Mouse (Mus musculus): ENCODE data around the gene Cenpb. TPM values are rescaled to one million over a fixed set of nuclear protein-coding genes. Genes with fewer than 3 reads are reported as not detected.

Cenpb gene
- polyA plus RNA-seq, 1 experiment from 2014 or later = 4.5 TPM

DNA sequence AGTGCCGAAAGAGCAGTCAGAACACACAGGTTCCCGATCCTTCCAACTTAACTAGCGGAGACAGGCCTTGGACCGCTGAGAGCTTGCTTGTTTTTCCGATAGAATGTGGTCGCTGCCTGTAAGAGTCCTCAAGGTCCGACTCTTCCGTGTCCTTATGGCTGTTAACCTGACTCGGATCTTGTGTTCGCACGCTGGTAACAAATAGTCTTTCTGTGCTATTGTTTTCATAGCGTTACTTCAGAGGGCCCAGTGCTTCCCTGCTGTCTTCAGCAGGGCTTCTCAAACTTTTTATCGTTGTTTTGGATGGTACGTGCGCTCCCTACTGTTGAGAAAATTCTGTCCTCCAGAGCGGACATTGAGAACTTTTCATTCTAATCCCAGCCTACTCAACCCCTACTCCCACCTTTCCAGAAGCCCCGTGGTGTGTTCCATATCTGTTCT, 19.2 kb downstream of the Cenpb start:
- DNase-seq (no peak), ATAC-seq (ENCODE audit: low read depth) (no peak)
- Histone ChIP-seq H3K36me3 (peaks cover 14% of the 10 kb centered on the region), H3K9ac (peak overlapping the region; percentile 81), H3K27me3 (no peaks in the 10 kb centered on the region), H3K4me2 (peak overlapping the region; percentile 95), H3K4me1 (replicated peaks) (peaks cover 47% of the 10 kb centered on the region), H3K9me3 (replicated peaks) (no peaks in the 10 kb centered on the region), H3K4me3 (replicated peaks) (peak overlapping the region; percentile 75), H3K27ac (peak overlapping the region; percentile 94)
- WGBS (ENCODE audit: insufficient replicate concordance) = 2% methylated on average over 17 of the region's 17 CpGs

DNA sequence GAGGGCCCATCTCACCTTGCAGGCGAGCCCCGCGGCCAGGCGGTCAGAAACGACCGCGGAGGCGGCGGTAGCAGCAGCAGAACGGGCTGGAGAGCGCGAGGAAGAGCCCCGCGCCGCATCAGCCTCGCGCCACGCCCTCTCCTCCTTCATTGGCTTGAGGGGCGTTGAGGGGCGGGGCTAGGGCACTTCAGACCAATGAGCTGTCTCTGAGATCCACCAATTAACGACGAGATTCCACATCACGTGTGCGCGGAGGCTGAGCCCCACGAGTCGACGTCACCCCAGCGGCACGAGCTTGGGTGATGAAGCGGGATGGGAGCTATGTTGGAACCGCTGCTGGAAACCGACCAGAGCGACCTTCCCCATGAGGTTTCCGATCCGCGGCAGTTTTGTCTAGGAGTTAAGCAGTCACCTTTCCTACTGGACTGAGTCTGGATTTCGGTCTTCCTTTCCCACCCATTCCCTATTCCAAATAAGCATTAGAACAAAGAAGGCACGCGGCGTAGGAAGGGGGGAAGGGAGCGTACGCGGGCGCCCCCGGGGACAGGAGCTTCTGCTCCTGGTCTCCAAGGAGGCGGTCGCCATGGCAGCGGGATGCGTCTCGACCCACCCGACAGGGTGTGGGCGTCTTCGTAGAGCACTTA, 19.8 kb downstream of the Cenpb start, which contains the start of gene 1700037H04Rik:
TSS of gene 1700037H04Rik (minus strand) at position 144 of the 644 bp plus-strand sequence.
- peak; percentile 91 for ATAC-seq (ENCODE audit: low read depth)
- whole genome bisulfite sequencing (ENCODE audit: insufficient replicate concordance) = under 1% methylated on average over 54 of the region's 54 CpGs
- H3K4me2 ChIP-seq = peak within 1 kb of the TSS; percentile 95

DNA sequence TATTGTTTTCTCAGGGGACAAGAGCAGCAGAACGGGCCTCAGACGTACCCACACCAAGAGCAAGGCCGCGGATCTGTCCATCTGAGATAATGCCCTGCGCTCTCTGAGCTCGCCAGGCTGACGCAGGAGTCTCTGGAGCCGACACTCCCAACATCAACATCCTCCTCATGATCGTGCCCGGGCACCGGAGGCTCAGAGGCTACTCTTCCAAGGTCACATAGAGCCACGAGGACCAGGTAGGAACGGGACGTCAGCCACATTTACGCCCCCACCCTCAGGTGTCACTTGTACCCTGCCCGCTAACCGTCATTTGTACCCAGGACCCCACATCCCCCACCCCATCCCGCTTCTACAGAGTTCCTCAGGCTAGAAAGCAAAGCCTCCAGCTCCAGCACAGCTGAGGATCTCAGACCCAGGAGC, 20.4 kb downstream of the Cenpb start:
- ATAC-seq (ENCODE audit: low read depth) (peak; percentile 85), DNase-seq (peak; percentile 78)
- Histone ChIP-seq H3K4me3 (replicated peaks) (peak overlapping the region; percentile 75), H3K36me3 (peaks cover 26% of the 10 kb centered on the region), H3K4me2 (peak overlapping the region; percentile 79), H3K27ac (peak overlapping the region; percentile 95), H3K9me3 (replicated peaks) (no peaks in the 10 kb centered on the region), H3K4me1 (replicated peaks) (peaks cover 59% of the 10 kb centered on the region), H3K9ac (peak overlapping the region; percentile 87), H3K27me3 (no peaks in the 10 kb centered on the region)
- WGBS (ENCODE audit: insufficient replicate concordance) = 1% methylated on average over 18 of the region's 18 CpGs

More for the DNA sequence above, 19.8 kb downstream of the Cenpb start, which contains the start of gene 1700037H04Rik:
- Histone ChIP-seq H3K4me3 (replicated peaks) (peak within 1 kb of the TSS; percentile 75), H3K4me1 (replicated peaks) (peaks cover 53% of the 10 kb centered on the region), H3K9ac (peak within 1 kb of the TSS; percentile 87), H3K27me3 (no peaks in the 10 kb centered on the region), H3K36me3 (peaks cover 21% of the 10 kb centered on the region), H3K9me3 (replicated peaks) (no peaks in the 10 kb centered on the region), H3K27ac (peak within 1 kb of the TSS; percentile 95)
- DNase-seq = peak; percentile 95

GRCm38 (mm10) chr2:131156987-131157386, 22.9 kb downstream of the Cenpb start:
- no peaks in the 10 kb centered on the region for H3K9me3 ChIP-seq (replicated peaks)
- H3K4me2 ChIP-seq = peak overlapping the region; percentile 79; the same call in 1 of the 2 replicates
- H3K27ac ChIP-seq = peak overlapping the region; percentile 95
- H3K27me3 ChIP-seq = no peaks in the 10 kb centered on the region
- peaks cover 84% of the 10 kb centered on the region for H3K4me1 ChIP-seq (replicated peaks)
- 85% methylated on average over 7 of the region's 7 CpGs for WGBS (ENCODE audit: insufficient replicate concordance)
- peak overlapping the region; percentile 87 for H3K9ac ChIP-seq
- peaks cover 49% of the 10 kb centered on the region for H3K36me3 ChIP-seq
- H3K4me3 ChIP-seq (replicated peaks) = peak overlapping the region; percentile 75; the same call in 1 of the 2 replicates
- DNase-seq = no peak
- ATAC-seq (ENCODE audit: low read depth) = no peak

- ATAC-seq (ENCODE audit: low read depth) (no peak), DNase-seq (no peak)
- Histone ChIP-seq H3K27me3 (no peaks in the 10 kb centered on the region), H3K27ac (peak overlapping the region; percentile 89), H3K4me3 (replicated peaks) (no peak overlapping the region), H3K9me3 (replicated peaks) (no peaks in the 10 kb centered on the region), H3K36me3 (peaks cover 78% of the 10 kb centered on the region), H3K9ac (no peak overlapping the region), H3K4me2 (no peak overlapping the region), H3K4me1 (replicated peaks) (peaks cover 87% of the 10 kb centered on the region)
- WGBS (ENCODE audit: insufficient replicate concordance) = 87% methylated on average over 4 of the region's 4 CpGs
These were observed 25.8 kb downstream of the Cenpb start for GRCm38 (mm10) chr2:131154036-131154435.

GRCm38 (mm10) chr2:131152166-131152730, 27.6 kb downstream of the Cenpb start:
- Histone ChIP-seq H3K9me3 (replicated peaks) (no peaks in the 10 kb centered on the region), H3K27me3 (no peaks in the 10 kb centered on the region), H3K36me3 (peaks cover 89% of the 10 kb centered on the region), H3K4me3 (replicated peaks) (0 out of 2 replicates have a peak overlapping the region, but pooled peaks have one; percentile 4), H3K27ac (peak overlapping the region; percentile 89), H3K9ac (peak overlapping the region; percentile 53; the same call in 1 of the 2 replicates), H3K4me1 (replicated peaks) (peaks cover 71% of the 10 kb centered on the region), H3K4me2 (peak overlapping the region; percentile 46)
- peak; percentile 97 for ATAC-seq (ENCODE audit: low read depth)
- 32% methylated on average over 7 of the region's 7 CpGs for WGBS (ENCODE audit: insufficient replicate concordance)
- DNase-seq = peak; percentile 77

DNA sequence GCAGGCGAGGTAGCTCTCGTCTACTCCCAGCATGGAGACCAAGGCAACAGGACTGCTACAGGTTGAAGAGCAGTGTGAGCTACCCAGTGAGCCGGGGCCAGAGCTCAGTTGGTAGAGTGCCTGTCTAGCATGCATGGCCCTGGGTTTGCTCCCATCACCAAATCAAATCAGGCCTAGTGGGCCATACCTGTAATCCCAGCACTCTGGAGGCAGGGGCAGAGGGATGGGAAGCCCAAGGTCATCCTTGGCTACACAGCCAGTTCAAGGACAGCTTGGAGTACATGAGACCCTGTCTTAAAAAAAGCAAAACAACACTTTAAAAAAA, 30.7 kb downstream of the Cenpb start:
- Histone ChIP-seq H3K27me3 (no peaks in the 10 kb centered on the region), H3K4me3 (replicated peaks) (no peak overlapping the region), H3K27ac (peak overlapping the region; percentile 44), H3K36me3 (peaks cover 97% of the 10 kb centered on the region), H3K9ac (no peak overlapping the region), H3K4me1 (replicated peaks) (peaks cover 50% of the 10 kb centered on the region), H3K4me2 (no peak overlapping the region), H3K9me3 (replicated peaks) (no peaks in the 10 kb centered on the region)
- WGBS (ENCODE audit: insufficient replicate concordance) = 86% methylated on average over 3 of the region's 3 CpGs
- no peak for DNase-seq
- no peak for ATAC-seq (ENCODE audit: low read depth)

- DNase-seq = no peak
- H3K4me1 ChIP-seq (replicated peaks) = peaks cover 44% of the 10 kb centered on the region
- peak overlapping the region; percentile 44 for H3K27ac ChIP-seq
- peaks cover 97% of the 10 kb centered on the region for H3K36me3 ChIP-seq
- ATAC-seq (ENCODE audit: low read depth) = no peak
- no peaks in the 10 kb centered on the region for H3K9me3 ChIP-seq (replicated peaks)
- no peaks in the 10 kb centered on the region for H3K27me3 ChIP-seq
- H3K9ac ChIP-seq = no peak overlapping the region
- no peak overlapping the region for H3K4me3 ChIP-seq (replicated peaks)
- 87% methylated on average over 8 of the region's 8 CpGs for WGBS (ENCODE audit: insufficient replicate concordance)
- H3K4me2 ChIP-seq = no peak overlapping the region
These were observed 31.3 kb downstream of the Cenpb start for GRCm38 (mm10) chr2:131148353-131149253.

DNA sequence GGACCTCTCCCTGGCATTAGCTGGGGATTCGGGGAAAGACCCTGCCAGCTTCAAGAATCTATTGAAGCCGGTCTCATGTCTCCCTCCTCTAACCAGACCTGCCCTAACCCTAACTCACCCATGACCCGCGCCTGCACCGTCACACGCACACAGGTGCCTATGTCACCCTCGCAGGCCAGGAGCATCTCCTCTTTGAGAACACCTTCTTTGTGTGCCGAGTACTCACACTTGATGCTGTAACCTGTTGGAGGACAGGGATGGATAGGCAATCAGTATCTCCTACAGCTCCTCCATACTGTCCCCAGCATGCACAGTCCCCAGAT, 32.9 kb downstream of the Cenpb start:
- H3K9me3 ChIP-seq (replicated peaks) = no peaks in the 10 kb centered on the region
- H3K9ac ChIP-seq = no peak overlapping the region; the same call in 1 of the 2 replicates
- whole genome bisulfite sequencing (ENCODE audit: insufficient replicate concordance) = 96% methylated on average over 8 of the region's 8 CpGs
- peaks cover 44% of the 10 kb centered on the region for H3K4me1 ChIP-seq (replicated peaks)
- H3K27ac ChIP-seq = peak overlapping the region; percentile 23; the same call in 1 of the 2 replicates
- no peaks in the 10 kb centered on the region for H3K27me3 ChIP-seq
- DNase-seq (no peak), ATAC-seq (ENCODE audit: low read depth) (no peak)
- H3K36me3 ChIP-seq = peaks cover 96% of the 10 kb centered on the region
- no peak overlapping the region for H3K4me3 ChIP-seq (replicated peaks)
- no peak overlapping the region for H3K4me2 ChIP-seq

DNA sequence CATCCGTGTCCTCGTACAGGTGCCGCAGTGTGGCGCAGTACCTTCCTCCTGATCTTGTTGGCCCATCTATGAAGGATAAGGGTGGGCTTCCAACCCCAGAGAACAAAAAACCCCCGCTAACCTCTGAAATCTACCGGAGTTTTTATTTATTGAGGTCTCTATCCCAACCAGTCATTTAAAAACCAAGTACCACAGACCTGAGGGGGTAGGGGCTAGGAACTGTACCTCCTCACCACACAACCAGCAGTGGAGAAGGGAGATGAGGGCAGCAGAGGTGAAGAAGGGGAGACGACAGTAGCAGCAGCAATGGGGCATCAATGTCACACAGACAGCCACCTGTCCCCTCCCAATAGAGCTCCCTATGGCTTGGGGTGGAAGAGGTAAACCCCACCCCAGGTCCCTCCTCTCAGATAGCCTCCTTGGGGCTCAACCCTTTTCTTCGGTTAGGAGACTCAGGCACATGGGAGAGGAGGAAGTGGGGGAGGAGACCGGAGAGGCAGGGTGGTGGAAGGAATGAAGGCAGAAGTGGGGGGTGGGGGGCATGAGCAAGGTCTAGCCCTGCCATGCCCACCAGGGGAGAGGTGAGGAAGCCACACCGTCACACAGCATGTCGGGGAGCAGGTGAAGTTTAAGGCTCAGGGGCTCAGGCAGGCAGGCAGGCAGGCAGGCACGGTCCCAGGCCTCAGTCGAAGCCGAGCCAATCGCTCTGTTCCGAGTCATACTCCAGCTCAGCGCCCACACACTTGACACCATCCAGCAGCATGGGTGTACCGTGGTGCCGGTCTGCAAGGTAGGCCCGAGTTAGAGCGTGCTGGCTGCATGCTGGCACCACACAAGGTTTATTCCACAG, 33.4 kb downstream of the Cenpb start:
- H3K9ac ChIP-seq = no peak overlapping the region
- peaks cover 44% of the 10 kb centered on the region for H3K4me1 ChIP-seq (replicated peaks)
- WGBS (ENCODE audit: insufficient replicate concordance) = 75% methylated on average over 21 of the region's 21 CpGs
- H3K27ac ChIP-seq = peak overlapping the region; percentile 23; the same call in 1 of the 2 replicates
- no peak for ATAC-seq (ENCODE audit: low read depth)
- no peak overlapping the region for H3K4me3 ChIP-seq (replicated peaks)
- no peaks in the 10 kb centered on the region for H3K27me3 ChIP-seq
- no peak for DNase-seq
- no peak overlapping the region for H3K4me2 ChIP-seq
- no peaks in the 10 kb centered on the region for H3K9me3 ChIP-seq (replicated peaks)
- H3K36me3 ChIP-seq = peaks cover 91% of the 10 kb centered on the region

Measured in liver, embryonic 13.5 days (tissue).